Mouse (Mus musculus) monocyte, adult 5-6 weeks (primary cell): Measurements from ENCODE around the gene Akap10. TPM values are rescaled to one million over a fixed set of nuclear protein-coding genes. Genes with fewer than 3 reads are reported as not detected.
"Not testable (repeated sequence)": the region's sequence is repeated elsewhere in the genome, so short reads cannot be mapped to it uniquely, and the experiment has no call there.

Experiments used
- ATAC-seq: fragments of 153-309, 156-312 bp; replicated peaks from 2 replicates; pipeline ENCODE4 v1.8.0; 2017; ENCODE audit warnings: mild to moderate bottlenecking; ENCODE audit not compliant: low TSS enrichment, insufficient number of reproducible peaks, severe bottlenecking, poor library complexity, low FRiP score
- total RNA-seq: library from RNA; stranded (forward); fragments of 200-1000, 200-491, 200-594 nt; gene quantifications from 3 replicates; pipeline ENCODE4 v1.2.3, GENCODE M21; 2017

Gene Akap10
- 35.7 to 65.4 TPM (median 59.7 TPM) in 3 replicates for total RNA-seq

DNA sequence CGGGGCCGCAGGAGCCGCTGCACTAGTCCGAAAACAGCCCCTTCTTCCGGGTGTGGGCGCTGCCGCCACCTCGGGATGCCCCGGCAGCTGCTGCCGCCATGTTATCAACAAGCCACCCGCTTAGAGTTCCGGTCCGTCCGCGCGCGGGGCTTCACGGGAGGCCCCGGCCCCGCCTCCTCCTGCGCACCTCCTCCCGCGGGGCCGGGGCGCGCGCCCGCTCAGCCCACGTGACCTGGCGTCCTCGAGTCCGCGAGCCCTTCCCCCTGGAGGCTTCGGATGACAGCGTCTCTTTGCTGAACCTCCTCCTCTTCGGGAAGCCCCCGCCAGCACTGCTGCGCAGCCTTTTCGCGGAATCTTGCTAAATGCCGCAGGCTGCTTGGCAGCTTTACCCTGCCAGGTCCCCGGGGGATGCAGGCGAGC, at the start of gene Akap10:
Gene Akap10, minus strand, starts transcription at position 155 of the 420 bp plus-strand sequence.
- peak; percentile 79 for ATAC-seq

GRCm38 (mm10) chr11:61975783-61976182, 45.7 kb upstream of the Akap10 start:
- ATAC-seq = no peak

GRCm38 (mm10) chr11:61974106-61974707, 44.2 kb upstream of the Akap10 start:
- no peak for ATAC-seq

- no peak for ATAC-seq
Measured at GRCm38 (mm10) chr11:61971441-61972221, 41.6 kb upstream of the Akap10 start.

DNA sequence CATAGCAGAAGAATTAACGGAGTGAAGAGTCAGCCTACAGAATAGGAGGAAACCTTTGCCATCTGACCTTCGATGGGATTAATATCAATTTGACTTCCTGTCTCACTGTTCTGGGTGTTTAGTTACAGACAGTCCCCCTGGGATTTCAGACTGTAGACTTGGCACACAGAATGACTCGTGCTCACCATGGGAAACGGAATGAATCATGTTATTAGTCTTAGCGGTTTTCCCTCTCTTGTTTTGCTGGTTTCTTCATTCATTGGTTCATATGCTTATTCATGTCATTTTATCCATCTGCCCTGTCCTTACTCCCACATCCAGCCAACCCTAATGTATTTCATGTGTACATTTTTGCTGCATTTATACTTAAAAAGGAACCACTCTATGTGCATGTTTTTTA, 40.8 kb upstream of the Akap10 start:
- ATAC-seq = no peak

GRCm38 (mm10) chr11:61968875-61969274, 38.8 kb upstream of the Akap10 start:
- no peak for ATAC-seq

DNA sequence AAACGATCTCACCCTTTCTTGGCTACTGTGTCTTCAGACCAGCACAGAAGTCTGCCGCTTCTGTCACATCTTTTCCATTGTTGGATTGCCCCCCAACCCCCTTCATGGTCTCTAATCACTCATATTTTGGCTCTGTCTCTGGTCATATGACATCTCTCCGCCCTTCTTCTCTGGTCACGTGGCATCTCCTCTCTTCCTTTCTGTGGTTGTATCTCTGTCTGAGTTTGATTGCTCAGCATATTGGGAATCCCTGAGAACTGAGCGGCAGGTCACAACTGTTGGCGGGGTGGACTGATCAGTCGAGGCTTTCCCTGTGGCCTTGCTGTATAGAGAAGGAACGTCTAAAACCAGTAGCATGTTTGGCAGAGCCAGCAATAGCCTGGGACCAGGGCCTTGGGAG, 37.0 kb upstream of the Akap10 start:
- no peak for ATAC-seq

GRCm38 (mm10) chr11:61964611-61965010, 34.6 kb upstream of the Akap10 start:
- ATAC-seq = no peak

DNA sequence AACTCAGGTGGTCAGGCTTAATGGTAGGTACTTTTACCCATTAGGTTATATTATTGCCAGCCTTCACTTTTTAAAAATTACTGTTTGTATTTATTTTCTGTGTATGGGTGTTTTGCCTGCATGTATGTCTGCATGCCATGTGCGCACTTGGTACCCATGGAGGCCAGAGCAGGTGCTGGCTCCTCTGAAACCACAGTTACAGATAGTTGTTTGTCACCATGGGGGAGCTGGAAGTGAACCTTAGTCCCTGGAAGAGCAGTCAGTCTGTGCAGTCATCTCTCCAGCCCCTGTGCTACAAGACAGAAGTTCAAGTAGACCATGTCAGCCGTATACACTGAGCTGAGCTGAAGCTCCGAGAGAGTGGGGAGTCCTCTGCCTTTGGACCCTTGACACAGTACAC, 33.1 kb upstream of the Akap10 start:
- ATAC-seq = no peak

DNA sequence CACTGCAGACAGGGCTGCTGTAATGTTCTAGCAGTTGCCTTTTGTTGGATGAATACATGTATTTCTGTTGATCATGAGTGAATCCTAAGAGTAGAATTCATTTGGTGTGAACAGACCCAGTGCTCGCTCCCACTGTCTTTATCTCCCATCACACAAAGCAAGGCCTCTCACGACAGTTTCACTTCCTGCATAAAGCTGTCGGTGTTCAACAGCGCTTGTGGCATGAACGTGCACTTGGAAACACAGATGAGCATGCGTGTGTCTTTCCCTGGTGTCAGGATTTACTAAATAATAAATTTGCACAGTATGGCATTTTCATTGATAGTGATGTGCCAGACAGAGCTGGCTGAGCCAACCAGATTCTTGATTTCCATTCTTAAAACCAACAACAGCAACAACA, 32.6 kb upstream of the Akap10 start:
- ATAC-seq = no peak; the same call in 1 of the 2 replicates

GRCm38 (mm10) chr11:61960096-61960495, 30.0 kb upstream of the Akap10 start:
- no peak for ATAC-seq

DNA sequence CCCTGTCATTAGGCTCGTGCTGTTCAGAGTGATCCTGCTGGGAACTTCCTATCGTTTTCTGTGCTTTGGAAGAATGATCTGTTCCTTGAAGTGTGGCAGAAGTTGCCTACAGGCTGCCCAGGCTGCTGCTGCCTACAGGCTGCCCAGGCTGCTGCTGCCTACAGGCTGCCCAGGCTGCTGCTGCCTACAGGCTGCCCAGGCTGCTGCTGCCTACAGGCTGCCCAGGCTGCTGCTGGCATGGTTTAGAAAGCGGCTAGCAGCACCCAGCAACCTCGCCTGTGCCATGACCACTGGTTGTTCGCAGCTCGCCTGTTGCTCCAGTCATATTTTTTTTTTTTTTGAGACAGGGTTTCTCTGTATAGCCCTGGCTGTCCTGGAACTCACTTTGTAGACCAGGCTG, 28.7 kb upstream of the Akap10 start:
- not testable (repeated sequence) for ATAC-seq

GRCm38 (mm10) chr11:61957296-61957813, 27.3 kb upstream of the Akap10 start:
- ATAC-seq = no peak

DNA sequence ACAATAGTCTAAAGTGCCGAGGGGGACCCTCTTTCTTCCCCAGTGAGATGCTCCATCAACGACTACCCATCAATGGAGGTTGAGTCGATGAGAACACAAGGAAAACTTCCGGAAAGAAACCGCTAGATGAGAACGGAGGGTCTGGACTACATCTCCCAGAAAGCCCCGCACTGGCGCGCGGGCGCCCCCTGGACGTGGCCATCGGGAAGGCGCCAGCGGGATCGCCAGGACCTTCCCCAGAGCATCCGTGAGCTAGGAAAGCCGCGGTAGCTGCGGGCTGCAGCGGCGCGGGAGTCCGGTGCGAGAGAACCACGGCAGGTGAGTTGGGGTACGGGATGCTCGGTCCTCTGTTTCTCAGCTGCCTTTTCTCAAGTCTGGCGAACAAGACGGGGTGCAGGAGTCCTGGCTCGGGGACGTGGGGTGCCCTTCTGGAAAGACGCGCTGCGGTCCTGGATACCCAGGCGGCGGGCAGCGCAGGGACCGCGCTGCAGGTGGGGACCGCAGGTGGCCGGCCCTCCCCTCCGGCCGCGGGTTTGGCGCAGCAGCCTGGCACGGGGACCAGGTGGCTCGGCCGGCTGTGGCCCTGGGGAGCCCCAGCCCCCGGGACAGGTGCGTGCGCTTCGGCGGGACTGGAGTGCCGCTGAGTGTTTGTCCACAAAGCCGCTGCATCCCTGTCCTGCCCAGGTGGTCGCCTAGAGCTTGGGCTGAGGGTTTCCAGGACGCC, 26.7 kb upstream of the Akap10 start, which contains the start of gene Specc1:
Gene Specc1, plus strand, starts transcription at position 192 of the 724 bp plus-strand sequence.
- ATAC-seq = peak; percentile 91

- no peak for ATAC-seq
Measured at GRCm38 (mm10) chr11:61955951-61956350, 25.9 kb upstream of the Akap10 start.

DNA sequence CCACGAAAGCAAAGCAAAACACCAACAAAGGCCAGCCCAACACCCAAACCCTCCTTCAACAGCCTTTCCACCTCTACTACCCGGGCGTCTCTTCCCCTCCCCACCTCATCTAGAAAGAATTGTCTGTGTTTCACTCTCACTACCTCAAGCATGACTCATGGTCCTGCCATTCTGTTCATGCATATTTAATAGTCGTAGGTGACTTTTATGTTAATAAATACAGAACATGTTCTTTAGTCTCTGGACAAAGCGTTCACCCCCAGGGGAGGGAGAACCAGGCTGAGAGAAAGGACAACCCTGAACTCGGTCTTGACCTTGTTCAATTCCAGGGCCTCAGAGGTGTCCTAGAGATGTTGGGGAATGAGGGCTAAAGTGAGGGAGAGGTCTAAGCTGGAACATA, 25.1 kb upstream of the Akap10 start:
- ATAC-seq = no peak

DNA sequence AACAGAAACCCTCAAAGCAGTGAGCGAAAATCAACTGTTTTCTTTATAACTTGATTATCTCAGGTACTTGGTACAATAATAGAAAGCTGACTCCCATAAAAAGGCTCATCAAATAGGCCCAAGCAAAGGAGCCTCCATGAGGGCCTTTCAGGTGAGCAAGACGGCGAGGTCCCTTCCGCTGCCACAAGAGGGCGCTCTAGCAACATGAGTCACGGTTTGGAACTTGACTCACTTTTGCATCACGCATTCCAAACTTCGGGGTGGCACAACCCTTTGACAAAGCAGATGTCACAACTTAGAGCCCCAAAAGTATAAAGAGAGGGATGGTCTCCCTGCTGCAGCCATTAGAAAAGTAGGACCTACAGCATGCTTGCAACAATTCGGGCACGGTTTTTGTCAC, 20.6 kb upstream of the Akap10 start:
- peak; percentile 72; the same call in 1 of the 2 replicates for ATAC-seq

GRCm38 (mm10) chr11:61949315-61949714, 19.3 kb upstream of the Akap10 start:
- 0 out of 2 replicates have a peak, but pooled peaks have one; percentile 49 for ATAC-seq

GRCm38 (mm10) chr11:61946608-61947007, 16.6 kb upstream of the Akap10 start:
- ATAC-seq = no peak
